Mouse (Mus musculus) MEL (cell line): ENCODE results near the gene Dnaic1. TPM values are rescaled to one million over a fixed set of nuclear protein-coding genes. Genes with fewer than 3 reads are reported as not detected.

Source experiments
- DNase-seq: peaks from one replicate; pipeline ENCODE4 v3.0.0; 2011; ENCODE audit warnings: low read depth, low spot score
- H3K27ac ChIP-seq: 2 replicates; pipeline ENCODE4 v1.5.1; 2012; ENCODE audit warnings: low read depth, mild to moderate bottlenecking, control low read depth, low read length, moderate library complexity; ENCODE audit not compliant: control insufficient read depth
- H3K27me3 ChIP-seq, 2 experiments: fragments of 150-350 bp in 1 of 2; sonication (generic) in 1 of 2; 2 replicates each; pipeline ENCODE4 v1.6.1; 2012; ENCODE audit warnings: low read length in 2 of 2, mild to moderate bottlenecking in 2 of 2, improper control_type of control experiment in 1 of 2, moderate library complexity in 1 of 2; ENCODE audit not compliant: insufficient read depth in 2 of 2, control insufficient read depth in 1 of 2
- H3K36me3 ChIP-seq, 2 experiments: 2 replicates each; pipeline ENCODE4 v1.6.1; 2012 to 2014; ENCODE audit warnings: low read length in 2 of 2, improper control_type of control experiment in 1 of 2, inconsistent platforms in 1 of 2, mild to moderate bottlenecking in 1 of 2; ENCODE audit not compliant: insufficient read depth in 2 of 2, control insufficient read depth in 1 of 2
- H3K4me1 ChIP-seq, 2 experiments: fragments of 150-350 bp in 1 of 2; sonication (generic) in 1 of 2; 2 replicates each; pipeline ENCODE4 v1.6.1; 2012; ENCODE audit warnings: low read length in 2 of 2, improper control_type of control experiment in 1 of 2, mild to moderate bottlenecking in 1 of 2; ENCODE audit not compliant: insufficient read depth in 2 of 2, control insufficient read depth in 1 of 2
- H3K4me3 ChIP-seq, 2 experiments: fragments of 150-350 bp in 1 of 2; sonication (generic) in 1 of 2; 2 replicates each; pipeline ENCODE4 v1.5.1; 2012; ENCODE audit warnings: low read depth in 2 of 2, low read length in 2 of 2, mild to moderate bottlenecking in 2 of 2, moderate library complexity in 2 of 2, control low read depth in 1 of 2, improper control_type of control experiment in 1 of 2; ENCODE audit not compliant: control insufficient read depth in 1 of 2, insufficient read depth in 1 of 2
- H3K79me2 ChIP-seq: 2 replicates; pipeline ENCODE4 v1.6.1; 2012; ENCODE audit warnings: mild to moderate bottlenecking, low read length, moderate library complexity; ENCODE audit not compliant: control insufficient read depth, poor library complexity, insufficient read depth
- H3K9ac ChIP-seq: 2 replicates; pipeline ENCODE4 v1.6.1; 2012; ENCODE audit warnings: low read depth, mild to moderate bottlenecking, control low read depth, low read length, moderate library complexity; ENCODE audit not compliant: control insufficient read depth, poor library complexity, severe bottlenecking
- H3K9me3 ChIP-seq: fragments of 150-350 bp; sonication (generic); replicated peaks from 2 replicates; pipeline ENCODE4 v1.6.1; 2012; ENCODE audit warnings: mild to moderate bottlenecking, low read length, improper control_type of control experiment, moderate library complexity; ENCODE audit not compliant: insufficient read depth
- CHD2 ChIP-seq: IDR thresholded peaks from 2 replicates; pipeline ENCODE4 v1.6.1; 2011; ENCODE audit warnings: low read length, improper control_type of control experiment
- CTCF ChIP-seq, 3 experiments: IDR thresholded peaks in 2 of 3; conservative IDR thresholded peaks in 1 of 3; 2 replicates each; pipeline ENCODE4 v1.5.1; 2011 to 2012; ENCODE audit warnings: low read length in 3 of 3, low read depth in 2 of 3, mild to moderate bottlenecking in 2 of 3, improper control_type of control experiment in 1 of 3, inconsistent platforms in 1 of 3, mixed read lengths in 1 of 3, moderate library complexity in 1 of 3; ENCODE audit not compliant: control insufficient read depth in 1 of 3, insufficient read depth in 1 of 3, poor library complexity in 1 of 3, severe bottlenecking in 1 of 3
- ELF1 ChIP-seq: IDR thresholded peaks from 2 replicates; pipeline ENCODE4 v1.6.1; 2014; ENCODE audit warnings: low read depth, mild to moderate bottlenecking, inconsistent platforms, low read length, improper control_type of control experiment, moderate library complexity
- GATA1 ChIP-seq: IDR thresholded peaks from 2 replicates; pipeline ENCODE4 v1.6.1; 2011; ENCODE audit warnings: low read depth, low read length, improper control_type of control experiment
- MAX ChIP-seq: IDR thresholded peaks from 2 replicates; pipeline ENCODE4 v1.6.1; 2011; ENCODE audit warnings: low read length, improper control_type of control experiment
- MAZ ChIP-seq: IDR thresholded peaks from 2 replicates; pipeline ENCODE4 v1.6.1; 2012; ENCODE audit warnings: low read depth, mild to moderate bottlenecking, inconsistent platforms, low read length, improper control_type of control experiment
- MXI1 ChIP-seq: IDR thresholded peaks from 2 replicates; pipeline ENCODE4 v1.6.1; 2011; ENCODE audit warnings: mild to moderate bottlenecking, low read depth, low read length, improper control_type of control experiment
- MYC ChIP-seq: IDR thresholded peaks from 2 replicates; pipeline ENCODE4 v1.6.1; 2011; ENCODE audit warnings: low read depth, mild to moderate bottlenecking, low read length, improper control_type of control experiment, moderate library complexity
- NRF1 ChIP-seq: IDR thresholded peaks from 2 replicates; pipeline ENCODE4 v1.6.1; 2014; ENCODE audit warnings: low read depth, mild to moderate bottlenecking, inconsistent platforms, low read length, improper control_type of control experiment, moderate library complexity; ENCODE audit not compliant: poor library complexity, insufficient read depth, severe bottlenecking
- POLR2A ChIP-seq, 2 experiments: IDR thresholded peaks; 2 replicates each; pipeline ENCODE4 v1.6.1; 2011 to 2012; ENCODE audit warnings: low read length in 2 of 2, mild to moderate bottlenecking in 2 of 2, control low read depth in 1 of 2, improper control_type of control experiment in 1 of 2, low read depth in 1 of 2, moderate library complexity in 1 of 2; ENCODE audit not compliant: control insufficient read depth in 1 of 2, insufficient read depth in 1 of 2, poor library complexity in 1 of 2
- POLR2AphosphoS5 ChIP-seq: IDR thresholded peaks from 2 replicates; pipeline ENCODE4 v1.6.1; 2012; ENCODE audit warnings: low read depth, borderline replicate concordance, mild to moderate bottlenecking, inconsistent platforms, low read length, moderate library complexity, mixed read lengths
- RAD21 ChIP-seq: IDR thresholded peaks from 2 replicates; pipeline ENCODE4 v1.6.1; 2011; ENCODE audit warnings: mild to moderate bottlenecking, low read depth, low read length, improper control_type of control experiment
- SIN3A ChIP-seq: IDR thresholded peaks from 2 replicates; pipeline ENCODE4 v1.6.1; 2012; ENCODE audit warnings: low read length, improper control_type of control experiment, inconsistent platforms
- SMC3 ChIP-seq: IDR thresholded peaks from 2 replicates; pipeline ENCODE4 v1.6.1; 2011; ENCODE audit warnings: low read depth, low read length, improper control_type of control experiment
- TAL1 ChIP-seq: IDR thresholded peaks from 2 replicates; pipeline ENCODE4 v1.6.1; 2012; ENCODE audit warnings: mild to moderate bottlenecking, inconsistent platforms, low read length, moderate library complexity, mixed read lengths
- TBP ChIP-seq: IDR thresholded peaks from 2 replicates; pipeline ENCODE4 v1.8.0; 2011; ENCODE audit warnings: low read depth, low read length, improper control_type of control experiment
- TCF12 ChIP-seq: IDR thresholded peaks from 2 replicates; pipeline ENCODE4 v1.6.1; 2014; ENCODE audit warnings: low read depth, mild to moderate bottlenecking, inconsistent platforms, low read length, improper control_type of control experiment, moderate library complexity
- USF1 ChIP-seq: IDR thresholded peaks from 2 replicates; pipeline ENCODE4 v1.6.1; 2014; ENCODE audit warnings: low read depth, mild to moderate bottlenecking, inconsistent platforms, low read length, improper control_type of control experiment, moderate library complexity
- ZC3H11A ChIP-seq: IDR thresholded peaks from 2 replicates; pipeline ENCODE4 v1.6.1; 2012; ENCODE audit warnings: low read depth, mild to moderate bottlenecking, inconsistent platforms, low read length, improper control_type of control experiment
- ZMIZ1 ChIP-seq: IDR thresholded peaks from 2 replicates; pipeline ENCODE4 v1.6.1; 2012; ENCODE audit warnings: low read depth, mild to moderate bottlenecking, inconsistent platforms, low read length, improper control_type of control experiment, moderate library complexity
- polyA plus RNA-seq, 2 experiments: library from polyadenylated mRNA; stranded (reverse) in 1 of 2; unstranded in 1 of 2; fragments of >175 nt in 1 of 2; fragments of >200 nt in 1 of 2; gene quantifications; 2 replicates each; pipeline versions ENCODE4 v1.2.1 to v1.2.4; 2012; ENCODE audit warnings: low replicate concordance in 2 of 2, low read depth in 1 of 2; ENCODE audit not compliant: insufficient read length in 2 of 2, insufficient read depth in 1 of 2, missing spikeins in 1 of 2
- total RNA-seq: library from RNA; depleted of rRNA; stranded (reverse); fragments of 300-350 nt; gene quantifications from 2 replicates; pipeline ENCODE4 v1.2.3, GENCODE M21; 2012

The Dnaic1 gene
- total and polyA plus RNA-seq, 3 experiments = not detected

DNA sequence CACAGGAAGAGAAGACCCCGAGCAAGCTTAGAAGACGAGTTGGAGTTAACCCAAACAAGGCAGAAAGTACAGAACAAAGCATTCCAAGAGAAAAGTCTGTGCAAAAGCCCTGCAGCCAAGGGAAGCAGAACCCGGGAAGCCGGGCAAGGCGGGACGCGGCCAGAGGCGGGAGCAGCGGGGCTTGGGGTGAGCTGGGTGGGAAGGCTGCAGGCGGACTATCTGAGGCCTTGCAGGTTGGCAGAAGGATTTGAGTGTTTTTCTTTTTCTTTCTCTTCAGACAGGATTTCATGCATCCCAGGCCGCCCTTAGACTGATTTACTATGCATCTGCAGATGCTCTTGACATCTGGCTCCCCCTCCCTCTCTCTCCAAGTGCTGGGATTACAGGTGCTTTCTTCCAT is 16.5 kb upstream of the Dnaic1 start:
- Histone ChIP-seq H3K4me3 (no peak overlapping the region), H3K36me3 (no peaks in the 10 kb centered on the region), H3K27me3 (no peaks in the 10 kb centered on the region), H3K9me3 (no peaks in the 10 kb centered on the region), H3K79me2 (no peaks in the 10 kb centered on the region), H3K9ac (no peak overlapping the region), H3K4me1 (no peaks in the 10 kb centered on the region), H3K27ac (no peak overlapping the region)
- no peak for DNase-seq
- TF ChIP-seq ZC3H11A (no peak), TBP (no peak), SMC3 (no peak), MXI1 (no peak)
- TF ChIP-seq, all 39 proteins: peak for 0

DNA sequence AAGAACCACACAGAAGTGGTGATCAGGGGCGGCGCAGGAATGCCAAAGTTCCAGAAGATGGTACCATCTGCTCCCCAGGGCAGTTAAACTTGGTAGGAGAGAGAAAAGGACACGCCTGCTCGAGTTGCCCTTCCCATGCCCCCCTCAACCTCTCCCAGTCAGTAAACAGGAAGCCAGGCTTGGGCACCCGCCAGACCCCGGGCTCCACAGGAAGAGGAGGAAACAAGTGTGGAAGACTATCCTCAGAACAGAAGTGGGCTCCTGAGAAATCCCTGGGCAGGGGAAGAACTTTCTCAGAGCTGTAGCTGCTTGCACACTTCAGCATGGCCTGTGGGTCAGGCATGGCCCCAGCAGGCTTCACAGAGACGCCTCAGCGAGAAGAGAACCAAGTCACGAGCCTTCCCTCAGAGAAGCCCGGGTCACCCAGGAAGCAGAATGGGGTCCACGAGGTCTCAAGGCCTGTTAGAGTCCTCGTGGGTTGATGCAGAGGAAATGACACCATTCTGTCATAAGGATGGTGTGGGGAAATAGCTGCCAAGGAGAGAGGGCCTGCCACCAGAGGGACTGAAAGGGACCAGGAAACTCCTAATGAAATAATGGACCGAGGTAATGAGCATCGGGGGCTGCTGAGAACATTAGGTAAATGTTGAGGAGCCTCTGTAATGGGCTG is 14.4 kb upstream of the Dnaic1 start:
- no peaks in the 10 kb centered on the region for H3K4me1 ChIP-seq
- H3K79me2 ChIP-seq = no peaks in the 10 kb centered on the region
- no peak overlapping the region for H3K4me3 ChIP-seq
- H3K36me3 ChIP-seq = no peaks in the 10 kb centered on the region
- H3K9me3 ChIP-seq = no peaks in the 10 kb centered on the region
- no peak for TF ChIP-seq ZMIZ1
- no peak for TF ChIP-seq MAZ
- TF ChIP-seq POLR2A (IDR thresholded peaks at IDR 0.05; ENCODE audit: control insufficient read depth in 1 of 2, insufficient read depth in 1 of 2, low read depth in 1 of 2, low read length in 2 of 2, poor library complexity in 1 of 2) = no peak
- TF ChIP-seq TCF12 = no peak
- no peak for TF ChIP-seq POLR2AphosphoS5
- TF ChIP-seq ZC3H11A = no peak
- TF ChIP-seq MAX = no peak
- TF ChIP-seq USF1 = no peak
- TF ChIP-seq NRF1 = no peak
- no peak for TF ChIP-seq CTCF (IDR thresholded peaks at IDR 0.05 in 2 of 3, conservative IDR thresholded peaks at IDR 0.05 in 1 of 3; ENCODE audit: control insufficient read depth in 1 of 3, insufficient read depth in 1 of 3, low read depth in 2 of 3, low read length in 3 of 3, poor library complexity in 1 of 3, severe bottlenecking in 1 of 3)
- no peak for TF ChIP-seq MYC
- TF ChIP-seq TAL1 = no peak
- no peak for TF ChIP-seq RAD21
- no peak for TF ChIP-seq ELF1
- TF ChIP-seq CHD2 = no peak
- no peak for TF ChIP-seq GATA1
- TF ChIP-seq SIN3A = no peak
- TF ChIP-seq TBP = no peak
- no peak for DNase-seq
- H3K9ac ChIP-seq = no peak overlapping the region
- no peak overlapping the region for H3K27ac ChIP-seq
- no peaks in the 10 kb centered on the region for H3K27me3 ChIP-seq
